ENCODE assay signal across 9 mouse cellular contexts in genomic region chr4:81564446-81564845, GRCm38 (mm10).
DNase-seq lines count a peak whose midpoint lies in the region; ATAC-seq and TF ChIP-seq lines count a peak whose summit lies in the region.
"Had no signal": no experiment of that assay in that cellular context is flagged by ENCODE, and none has a peak within 500 bp of the region (broad histone marks: within the 10 kb centered on the region; RNA-seq: fewer than 3 reads in every experiment).

No protein-coding gene starts in this region.

- intact Hi-C loops in gastrocnemius, postnatal 36 days (cut with DNase I) = loop anchor here (2.0 to 10.0 kb wide), 3 partner anchors 750 to 1370 kb away; no protein-coding TSS in a partner anchor

- no peaks in the 10 kb centered on the region for H3K9me3 ChIP-seq in lung, postnatal 0 days (ENCODE audit: low read length)
- H3K9me3 ChIP-seq in hindbrain, postnatal 0 days (ENCODE audit: low read length) = no peaks in the 10 kb centered on the region
- H3K9me3 ChIP-seq: stomach, embryonic 15.5 days had no signal

- no peak for ATAC-seq in cerebellum, adult (ENCODE audit: insufficient number of reproducible peaks, low FRiP score, low TSS enrichment)
- no peak for ATAC-seq in lung, postnatal 0 days
- no peak for ATAC-seq in hindbrain, postnatal 0 days

- 0 out of 2 replicates have a peak overlapping the region, but pooled peaks have one; percentile 8 for H3K4me2 ChIP-seq in lung, postnatal 0 days (replicated peaks; ENCODE audit: low read depth, low read length)
- peak overlapping the region; percentile 38 for H3K4me2 ChIP-seq in hindbrain, postnatal 0 days (ENCODE audit: low read depth, low read length)
- H3K4me2 ChIP-seq: stomach, embryonic 15.5 days had no signal

- DNase-seq in cerebellum, adult 9-10 months = peak; percentile 77
- peak; percentile 85 for DNase-seq in lung, postnatal 0 days (ENCODE audit: low spot score)
- no peak for DNase-seq in lung, adult 18-20 months
- DNase-seq in hindbrain, postnatal 0 days (ENCODE audit: low spot score) = peak; percentile 81
- no peak for DNase-seq in thymus, postnatal 25 days
- no peak for DNase-seq in gastrocnemius, postnatal 36 days
- no peak for DNase-seq in adrenal gland, postnatal 4 days (ENCODE audit: low spot score in 2 of 2)

- H3K27me3 ChIP-seq in lung, postnatal 0 days (replicated peaks; ENCODE audit: insufficient read depth, low read length) = no peaks in the 10 kb centered on the region
- H3K27me3 ChIP-seq in hindbrain, postnatal 0 days (ENCODE audit: insufficient read depth, low read length) = no peaks in the 10 kb centered on the region
- H3K27me3 ChIP-seq: stomach, embryonic 15.5 days had no signal

- H3K9ac ChIP-seq in lung, postnatal 0 days (replicated peaks; ENCODE audit: low read depth) = no peak overlapping the region
- no peak overlapping the region for H3K9ac ChIP-seq in hindbrain, postnatal 0 days (replicated peaks; ENCODE audit: low read length)
- H3K9ac ChIP-seq: stomach, embryonic 15.5 days had no signal

- H3K36me3 ChIP-seq in lung, postnatal 0 days (ENCODE audit: insufficient read depth, low read length) = no peaks in the 10 kb centered on the region
- H3K36me3 ChIP-seq in hindbrain, postnatal 0 days (ENCODE audit: insufficient read depth, low read length) = no peaks in the 10 kb centered on the region
- H3K36me3 ChIP-seq: stomach, embryonic 15.5 days had no signal

- no peak for TF ChIP-seq EP300 in lung, postnatal 0 days (IDR thresholded peaks at IDR 0.05)

- 3% methylated on average over 6 of the region's 6 CpGs for WGBS in lung, postnatal 0 days
- 5% methylated on average over 6 of the region's 6 CpGs for WGBS in hindbrain, postnatal 0 days

- peak; percentile 59 for TF ChIP-seq CTCF in lung, postnatal 0 days (IDR thresholded peaks at IDR 0.05)
- TF ChIP-seq CTCF in hindbrain, postnatal 0 days (IDR thresholded peaks at IDR 0.05; ENCODE audit: low read depth) = peak; percentile 61

- no peaks in the 10 kb centered on the region for H3K4me1 ChIP-seq in lung, postnatal 0 days (ENCODE audit: insufficient read depth, low read depth, low read length)
- peaks cover 6% of the 10 kb centered on the region; the same call in 1 of the 2 replicates for H3K4me1 ChIP-seq in hindbrain, postnatal 0 days (ENCODE audit: insufficient read depth, low read length)

- no peak overlapping the region for H3K27ac ChIP-seq in lung, postnatal 0 days (ENCODE audit: low read length)
- H3K27ac ChIP-seq in hindbrain, postnatal 0 days = no peak overlapping the region
- H3K27ac ChIP-seq: stomach, embryonic 15.5 days had no signal

- H3K4me3 ChIP-seq in lung, postnatal 0 days (ENCODE audit: low read depth, low read length) = no peak overlapping the region
- no peak overlapping the region; the same call in 1 of the 2 replicates for H3K4me3 ChIP-seq in hindbrain, postnatal 0 days (ENCODE audit: low read length)
- H3K4me3 ChIP-seq: stomach, embryonic 15.5 days had no signal

Comparison
In these comparisons a context has a peak if more than half of its experiments do, and no peak if none do; other contexts are left out.
1. DNase-seq: peak in cerebellum, adult 9-10 months (single experiment), lung, postnatal 0 days (single experiment) and hindbrain, postnatal 0 days (single experiment); none in lung, adult 18-20 months (0 of 2), thymus, postnatal 25 days (single experiment), gastrocnemius, postnatal 36 days (0 of 2) and adrenal gland, postnatal 4 days (0 of 2).